20 mouse cellular contexts compared by ENCODE assay signal in the genomic region with DNA sequence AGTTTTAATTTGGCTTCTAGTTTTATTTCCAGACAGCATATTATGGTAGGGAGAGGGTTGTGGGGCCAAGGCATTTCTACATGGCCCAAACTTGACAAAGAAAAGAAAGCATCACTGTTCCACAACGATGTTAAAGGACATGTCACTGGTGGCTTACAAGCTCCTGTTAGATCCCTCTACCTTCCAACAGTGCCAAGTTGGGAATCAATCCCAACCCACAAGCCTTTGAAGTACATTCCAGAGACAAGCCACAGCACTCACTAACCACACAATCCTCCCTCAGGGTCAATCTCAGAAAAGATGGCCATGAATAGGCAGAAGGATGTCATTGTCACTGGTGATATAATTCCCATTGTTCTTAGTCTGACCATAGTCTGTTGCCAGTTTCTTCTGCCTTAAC.
A peak's percentile ranks its signal among the peaks of the same experiment; 100 is the strongest.
DNase-seq lines count a peak whose midpoint lies in the region; ATAC-seq lines count a peak whose summit lies in the region.
"Had no signal": no experiment of that assay in that cellular context is flagged by ENCODE, and none has a peak within 500 bp of the region (broad histone marks: within the 10 kb centered on the region; RNA-seq: fewer than 3 reads in every experiment).

No protein-coding gene starts in this region.

- ATAC-seq in activated CD4-positive, CD25-positive, alpha-beta regulatory T cell, adult 4 months, result no peak
- ATAC-seq: CD4-positive, CD25-positive, alpha-beta regulatory T cell, adult 4 months; forebrain, embryonic 14.5 days; forebrain, embryonic 16.5 days had no signal

- peak; percentile 34 for DNase-seq in adrenal gland, adult 2 months
- DNase-seq in adrenal gland, adult 8-10 months, result no peak
- peak; percentile 4 for DNase-seq in adrenal gland, postnatal 14 days
- DNase-seq in adrenal gland, postnatal 25 days, result no peak
- peak; percentile 40 for DNase-seq in 3T3-L1 (ENCODE audit: low read depth, low spot score)
- DNase-seq in Muller cell, postnatal 12 days (ENCODE audit: inconsistent ontology term), result peak; percentile 91
- no peak for DNase-seq in heart, postnatal 14 days
- DNase-seq: B cell, adult 2 months; cerebellum, adult 11 months; cerebellum, adult 18-20 months; cerebellum, adult 8-10 months; cerebellum, adult 9-11 months; cerebellum, postnatal 14 days; cerebellum, postnatal 36 days; embryo, embryonic 11 days; gastrocnemius, adult 2 months had no signal

- intact Hi-C loops in heart, postnatal 14 days (cut with DNase I), result no loop called here

Comparison
In these comparisons a context has a peak if more than half of its experiments do, and no peak if none do; other contexts are left out.
1. DNase-seq: peak in adrenal gland, adult 2 months (single experiment), adrenal gland, postnatal 14 days (single experiment), 3T3-L1 (single experiment) and Muller cell, postnatal 12 days (single experiment); none in adrenal gland, adult 8-10 months (single experiment), adrenal gland, postnatal 25 days (single experiment) and heart, postnatal 14 days (0 of 2).